Mouse (Mus musculus) CH12.LX (cell line): ENCODE data around the gene Prr15.

Experiments
- CTCF ChIP-seq, 2 experiments: IDR thresholded peaks in 1 of 2; conservative IDR thresholded peaks in 1 of 2; 2 replicates each; pipeline ENCODE4 v1.5.1; 2011 to 2012; ENCODE audit warnings: low read depth in 2 of 2, low read length in 2 of 2, improper control_type of control experiment in 1 of 2, inconsistent platforms in 1 of 2, mild to moderate bottlenecking in 1 of 2, moderate library complexity in 1 of 2
- E2F4 ChIP-seq: IDR thresholded peaks from 2 replicates; pipeline ENCODE4 v1.6.1; 2011; ENCODE audit warnings: low read depth, low read length, improper control_type of control experiment; ENCODE audit not compliant: insufficient replicate concordance
- MAFK ChIP-seq: IDR thresholded peaks from 2 replicates; pipeline ENCODE4 v1.6.1; 2011; ENCODE audit warnings: low read length, improper control_type of control experiment; ENCODE audit not compliant: insufficient replicate concordance
- MAX ChIP-seq: IDR thresholded peaks from 2 replicates; pipeline ENCODE4 v1.6.1; 2011; ENCODE audit warnings: low read length, improper control_type of control experiment
- MYC ChIP-seq: IDR thresholded peaks from 2 replicates; pipeline ENCODE4 v1.6.1; 2011; ENCODE audit warnings: low read depth, mild to moderate bottlenecking, improper control_type of control experiment, low read length
- POLR2A ChIP-seq: IDR thresholded peaks from 2 replicates; pipeline ENCODE4 v1.6.1; 2011; ENCODE audit warnings: low read depth, mild to moderate bottlenecking, improper control_type of control experiment, low read length
- USF1 ChIP-seq: IDR thresholded peaks from 2 replicates; pipeline ENCODE4 v1.6.1; 2014; ENCODE audit warnings: low read depth, mild to moderate bottlenecking, inconsistent platforms, low read length, improper control_type of control experiment
- ZMIZ1 ChIP-seq: IDR thresholded peaks from 2 replicates; pipeline ENCODE4 v1.6.1; 2012; ENCODE audit warnings: low read depth, mild to moderate bottlenecking, inconsistent platforms, low read length, improper control_type of control experiment

- TF ChIP-seq CTCF (conservative IDR thresholded peaks at IDR 0.05 in 1 of 2, IDR thresholded peaks at IDR 0.05 in 1 of 2; ENCODE audit: low read depth in 2 of 2, low read length in 2 of 2) (no peak), POLR2A (no peak), ZMIZ1 (no peak), E2F4 (no peak), MAFK (no peak), MAX (no peak), USF1 (no peak), MYC (no peak)
Measured at GRCm38 (mm10) chr6:54320236-54320635, 5.4 kb upstream of the Prr15 start.
